Mouse (Mus musculus) adrenal gland, adult 2 months (tissue): ENCODE measurements around the gene Zfp740. TPM values are rescaled to one million over a fixed set of nuclear protein-coding genes. Genes with fewer than 3 reads are reported as not detected.
"Not testable (repeated sequence)": the region's sequence is repeated elsewhere in the genome, so short reads cannot be mapped to it uniquely, and the experiment has no call there.

ENCODE experiments used
- DNase-seq: peaks from one replicate; pipeline ENCODE4 v3.0.0; 2021
- polyA plus RNA-seq: library from polyadenylated mRNA; depleted of rRNA; stranded (reverse); fragments of >200 nt; gene quantifications from 2 replicates; pipeline ENCODE4 v1.2.3, GENCODE M21; 2012
- total RNA-seq, 2 experiments: library from RNA; stranded (reverse); gene quantifications; 2 replicates each; pipeline ENCODE4 v1.2.3; 2021

Gene Zfp740
- total and polyA plus RNA-seq, 3 experiments, result 14.4 to 60.7 (median 48.6) TPM

DNA sequence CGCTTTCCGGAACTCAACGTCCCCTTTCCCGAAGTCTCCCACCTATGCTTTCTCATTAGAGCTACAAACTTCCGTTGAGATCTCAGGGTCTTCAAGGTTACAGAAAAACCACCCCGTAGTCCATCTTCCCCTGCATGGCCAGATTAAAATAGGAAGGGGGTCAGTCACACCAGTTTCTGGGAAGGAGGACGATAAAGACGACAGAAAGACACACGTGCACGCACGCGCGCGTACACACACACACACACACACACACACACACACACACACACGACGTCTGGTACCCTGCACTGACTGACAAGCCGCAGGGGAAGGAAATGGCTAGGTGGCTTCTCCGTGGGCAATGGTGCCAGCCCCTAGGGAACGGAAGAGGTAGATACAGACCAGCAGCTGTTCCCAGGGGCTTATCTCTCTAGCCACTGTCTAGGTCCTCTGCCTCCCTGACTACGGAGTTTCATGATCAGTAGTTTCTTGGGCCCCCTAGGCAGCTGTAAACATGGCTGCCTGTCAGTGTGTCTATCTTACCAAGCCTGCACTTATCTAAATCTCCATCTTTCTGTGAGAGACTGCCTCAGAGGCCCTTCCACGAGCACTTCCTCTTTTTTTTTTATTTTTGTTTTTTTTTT is 22.1 kb downstream of the Zfp740 start:
- no peak for DNase-seq

DNA sequence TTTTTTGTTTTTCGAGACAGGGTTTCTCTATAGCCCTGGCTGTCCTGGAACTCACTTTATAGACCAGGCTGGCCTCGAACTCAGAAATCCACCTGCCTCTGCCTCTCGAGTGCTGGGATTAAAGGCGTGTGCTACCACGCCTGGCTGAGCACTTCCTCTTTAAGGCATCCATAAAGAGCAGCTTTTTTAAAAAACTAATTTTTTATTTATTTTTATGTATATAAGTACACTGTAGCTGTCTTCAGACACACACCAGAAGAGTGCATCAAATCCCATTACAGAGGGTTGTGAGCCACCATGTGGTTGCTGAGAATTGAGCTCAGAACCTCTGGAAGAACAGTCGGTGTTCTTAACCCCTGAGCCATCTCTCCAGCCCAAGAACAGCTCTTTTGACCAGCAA is 22.6 kb downstream of the Zfp740 start:
- not testable (repeated sequence) for DNase-seq

- DNase-seq, result no peak
Measured at GRCm38 (mm10) chr15:102230408-102231321, 27.6 kb downstream of the Zfp740 start.

- no peak for DNase-seq
Measured at GRCm38 (mm10) chr15:102231748-102232147, 28.7 kb downstream of the Zfp740 start, which contains the start of gene Itgb7. Gene Itgb7 (minus strand): TSS chr15:102231944.

DNA sequence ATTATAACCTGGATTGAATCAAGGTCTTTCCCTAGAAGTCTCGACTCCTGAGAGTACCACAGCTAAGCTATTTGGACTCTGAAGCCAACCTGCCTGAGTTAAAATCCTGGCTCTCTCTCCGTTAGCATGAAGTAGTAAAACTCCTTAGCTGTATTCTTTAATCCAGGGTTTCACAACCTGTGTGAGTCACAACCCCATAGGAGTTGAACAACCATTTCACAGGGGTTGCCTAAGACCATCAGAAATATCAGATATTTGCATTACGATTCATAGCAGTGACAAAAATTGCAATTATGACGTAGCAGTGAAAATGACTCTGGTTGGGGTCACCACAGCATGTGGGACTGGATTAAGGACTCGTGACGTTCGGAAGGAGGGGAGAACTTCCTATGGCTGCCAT is 29.7 kb downstream of the Zfp740 start:
- no peak for DNase-seq

- DNase-seq, result no peak
Measured at GRCm38 (mm10) chr15:102233896-102234295, 30.8 kb downstream of the Zfp740 start.

- DNase-seq, result no peak
Measured at GRCm38 (mm10) chr15:102235371-102236027, 32.5 kb downstream of the Zfp740 start.

- no peak for DNase-seq
Measured at GRCm38 (mm10) chr15:102238543-102239259, 35.7 kb downstream of the Zfp740 start.

GRCm38 (mm10) chr15:102239260-102239590 is 36.2 kb downstream of the Zfp740 start:
- peak; percentile 82 for DNase-seq

- no peak for DNase-seq
Measured at GRCm38 (mm10) chr15:102239851-102240250, 36.8 kb downstream of the Zfp740 start.

DNA sequence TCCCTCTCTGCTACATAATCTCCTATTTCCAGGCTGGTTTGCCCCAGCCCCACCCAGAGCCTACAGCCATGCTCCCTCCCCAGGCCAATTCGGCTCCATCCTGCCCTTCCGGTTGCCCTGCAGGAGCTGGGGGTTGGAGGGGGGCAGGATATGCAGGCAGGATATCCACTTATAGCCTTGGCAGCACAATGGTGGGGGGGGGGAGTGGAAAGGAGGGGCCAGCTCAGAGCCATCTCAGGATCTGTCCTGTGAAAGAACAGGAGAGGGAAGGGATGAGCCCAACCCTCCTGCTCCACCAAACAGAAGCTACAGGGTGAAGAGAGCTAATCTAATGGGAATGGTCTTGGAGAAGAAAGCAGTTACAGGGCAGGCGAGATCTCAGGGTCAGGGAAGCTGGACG is 37.6 kb downstream of the Zfp740 start:
- DNase-seq, result peak; percentile 71

- DNase-seq, result no peak
Measured at GRCm38 (mm10) chr15:102242404-102243228, 39.6 kb downstream of the Zfp740 start.

DNA sequence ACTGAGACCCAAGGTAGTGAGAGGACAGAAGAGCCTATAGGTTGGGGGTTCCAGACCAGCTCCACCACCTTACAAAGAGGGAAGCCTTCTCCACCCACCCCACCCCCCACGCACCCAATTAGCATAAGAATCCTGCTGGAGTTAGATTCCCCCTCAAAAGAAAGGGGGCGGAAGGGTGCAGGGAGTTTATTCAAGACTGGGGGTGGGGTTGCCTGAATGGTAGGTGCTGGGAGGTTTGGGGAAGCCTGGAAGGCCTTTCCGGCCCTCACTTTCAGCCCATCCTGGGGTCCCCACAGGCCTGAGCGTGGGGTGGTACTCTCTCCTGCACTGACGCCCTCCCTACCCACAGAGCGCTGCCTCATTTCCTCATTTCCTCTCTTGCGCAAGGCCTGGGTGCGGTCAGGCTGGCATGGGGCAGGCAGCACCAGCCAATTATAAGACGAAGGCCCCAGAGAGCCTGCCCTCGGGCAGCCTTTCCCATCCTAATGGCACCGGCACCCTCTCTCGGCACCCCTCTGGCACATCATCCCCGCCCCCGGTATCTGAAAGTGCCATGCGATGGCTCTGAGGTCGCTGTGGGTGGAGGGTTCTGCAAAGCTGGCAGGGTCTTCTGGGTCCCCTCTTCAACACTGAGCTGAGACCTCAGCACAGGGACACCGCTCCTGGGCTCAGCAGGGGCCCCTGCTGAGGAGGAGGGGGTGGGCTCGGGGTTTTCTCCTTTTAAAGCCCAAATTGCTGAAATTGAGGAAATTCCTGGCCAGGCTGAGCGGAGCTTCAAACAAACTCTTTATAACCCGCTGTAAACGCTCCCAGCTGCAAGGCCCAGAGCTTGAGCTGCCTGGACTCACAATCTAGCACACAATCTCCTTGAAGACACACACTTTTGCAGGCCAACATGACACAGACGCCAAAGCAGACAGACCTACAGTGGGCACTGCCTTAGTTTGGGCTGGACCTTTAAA is 40.5 kb downstream of the Zfp740 start:
- DNase-seq, result peak; percentile 86

- DNase-seq, result no peak
Measured at GRCm38 (mm10) chr15:102244306-102245191, 41.5 kb downstream of the Zfp740 start.

GRCm38 (mm10) chr15:102245461-102245881 is 42.4 kb downstream of the Zfp740 start:
- no peak for DNase-seq

DNA sequence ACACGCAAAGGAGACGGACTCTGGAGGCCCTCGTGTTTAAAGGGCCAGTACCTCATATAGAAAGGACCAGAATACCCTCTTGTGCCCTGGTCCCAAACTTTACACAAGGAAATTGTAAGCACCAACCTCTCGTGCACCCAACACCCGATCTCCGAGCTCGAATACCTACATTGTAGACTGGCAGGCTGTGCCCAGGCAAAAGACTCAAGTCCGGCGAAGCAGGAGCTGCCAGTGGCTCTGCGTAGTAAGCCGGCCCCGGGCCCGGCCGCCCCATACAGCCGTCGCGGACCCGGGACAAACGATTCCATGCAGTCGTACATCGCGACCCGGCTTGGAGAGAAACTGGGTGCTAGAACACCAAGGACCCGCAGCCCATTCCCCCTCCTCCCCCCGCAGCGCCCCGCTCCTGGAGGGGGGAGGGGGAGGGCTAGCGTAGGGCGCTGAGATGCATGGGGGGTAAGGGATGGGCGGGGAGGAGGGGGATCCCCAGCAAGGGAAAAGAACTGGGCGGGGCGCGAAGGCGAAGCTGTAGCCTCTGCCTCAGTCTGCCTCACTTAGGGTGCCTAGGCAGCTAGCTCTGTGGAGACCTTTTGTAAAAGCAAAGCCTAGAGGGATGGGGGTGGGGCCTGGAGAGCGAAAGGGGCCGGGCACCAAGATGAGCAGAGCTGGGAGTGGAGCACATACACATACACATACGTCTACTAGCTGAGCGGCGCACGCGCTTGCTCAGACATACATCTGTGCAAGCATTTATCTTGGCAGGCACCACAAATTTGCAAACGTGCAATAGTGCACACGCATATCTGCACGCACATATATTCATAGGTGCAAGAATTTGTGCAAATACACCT is 43.1 kb downstream of the Zfp740 start:
- DNase-seq, result peak; percentile 87

GRCm38 (mm10) chr15:102246866-102247251 is 43.8 kb downstream of the Zfp740 start:
- peak; percentile 98 for DNase-seq
